Mouse (Mus musculus) adrenal gland, adult 2 months (tissue): ENCODE results near the gene Mphosph10. TPM values are rescaled to one million over a fixed set of nuclear protein-coding genes. Genes with fewer than 3 reads are reported as not detected.

Experiments
- DNase-seq: peaks from one replicate; pipeline ENCODE4 v3.0.0; 2021
- long read RNA-seq: library from polyadenylated mRNA; stranded (forward); transcript quantifications from one replicate; pipeline ENCODE4 v2.0.0, GENCODE M21; 2021
- polyA plus RNA-seq: library from polyadenylated mRNA; depleted of rRNA; stranded (reverse); fragments of >200 nt; gene quantifications from 2 replicates; pipeline ENCODE4 v1.2.3, GENCODE M21; 2012; rRNA removed
- total RNA-seq, 2 experiments: library from RNA; stranded (reverse); gene quantifications; 2 replicates each; pipeline ENCODE4 v1.2.3; 2021

Gene Mphosph10
- total RNA-seq (10 to 100 TPM; 23.8 to 34.2 TPM), polyA plus RNA-seq (0.06 and 0.10 TPM in 2 replicates)
- long read RNA-seq, transcript Mphosph10-201 (11 exons, 2,248 nt) = major isoform, 31 of 34 reads
- long read RNA-seq, partial matches to known transcripts = 1 of 34 reads
- long read RNA-seq, other reads (novel, unspliced or antisense) = 2 of 34 reads

- DNase-seq = peak; percentile 100
Observed at GRCm38 (mm10) chr7:64392122-64392818, at the start of gene Mphosph10, which contains the start of gene Mcee. TSS of gene Mphosph10 (minus strand) at chr7:64392268. TSS of gene Mcee (plus strand) at chr7:64392607.

GRCm38 (mm10) chr7:64440519-64440918 is 48.5 kb upstream of the Mphosph10 start:
- no peak for DNase-seq

DNA sequence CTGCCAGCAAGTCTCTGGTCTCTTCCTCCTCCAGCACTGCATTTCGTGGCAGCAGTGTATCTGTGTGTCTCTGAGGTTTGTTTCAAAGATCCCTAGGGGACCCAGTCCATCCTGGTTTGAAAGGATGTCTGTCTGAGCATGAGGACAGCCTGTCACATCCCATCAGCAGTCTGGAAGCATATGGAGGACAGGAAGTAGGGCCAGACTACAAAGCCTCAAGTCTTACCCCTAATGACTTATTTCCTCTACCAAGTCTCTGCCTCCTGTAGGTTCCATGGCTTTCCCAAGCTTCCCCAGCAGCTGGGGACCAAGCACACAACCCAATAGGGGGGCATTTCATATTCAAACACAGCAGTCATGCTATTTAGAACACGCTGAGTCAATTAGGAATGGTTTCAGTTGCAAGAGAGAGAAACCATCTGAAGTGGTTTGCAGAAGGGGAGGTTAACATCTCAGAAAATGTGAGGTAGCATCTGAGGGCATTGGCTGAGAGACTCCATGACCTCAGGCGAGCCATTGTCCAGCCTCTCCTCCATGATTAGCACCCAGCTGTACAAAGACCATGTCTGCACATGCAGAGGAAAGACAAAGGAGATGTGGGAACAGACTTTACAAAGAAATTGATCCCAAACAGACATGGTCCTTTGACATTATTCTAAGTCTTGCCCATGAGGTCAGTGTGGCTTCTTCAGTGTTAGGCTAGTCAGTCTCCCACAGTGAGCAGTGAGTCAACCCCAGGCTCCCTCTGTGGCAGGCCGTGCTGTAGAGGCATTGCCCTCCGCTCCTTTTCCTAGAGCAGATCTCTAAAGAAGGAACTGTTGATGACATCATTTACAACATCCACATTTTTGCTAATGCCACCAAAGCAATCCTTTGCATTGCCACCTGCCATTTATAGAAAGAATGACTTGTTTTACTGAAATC is 47.8 kb upstream of the Mphosph10 start:
- DNase-seq = no peak

DNA sequence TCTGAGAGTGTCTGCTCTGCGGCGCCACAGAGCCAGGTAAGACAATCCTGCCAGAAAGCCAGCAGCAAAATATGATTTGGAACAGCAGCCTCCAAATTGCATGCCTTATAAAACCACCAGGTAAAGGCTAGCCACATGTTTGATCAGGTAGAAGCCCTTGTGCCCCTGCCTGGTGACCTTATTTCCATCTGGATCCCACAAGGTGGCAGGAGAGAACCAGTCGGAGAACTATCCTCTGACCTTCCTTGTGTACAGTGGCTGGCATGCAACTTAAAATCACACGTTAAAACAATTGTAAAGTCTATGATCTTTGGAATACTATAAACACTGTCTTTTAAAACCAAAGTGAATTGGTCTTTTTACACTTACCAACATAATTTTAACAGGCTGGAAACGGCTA is 32.8 kb upstream of the Mphosph10 start:
- DNase-seq = no peak

DNA sequence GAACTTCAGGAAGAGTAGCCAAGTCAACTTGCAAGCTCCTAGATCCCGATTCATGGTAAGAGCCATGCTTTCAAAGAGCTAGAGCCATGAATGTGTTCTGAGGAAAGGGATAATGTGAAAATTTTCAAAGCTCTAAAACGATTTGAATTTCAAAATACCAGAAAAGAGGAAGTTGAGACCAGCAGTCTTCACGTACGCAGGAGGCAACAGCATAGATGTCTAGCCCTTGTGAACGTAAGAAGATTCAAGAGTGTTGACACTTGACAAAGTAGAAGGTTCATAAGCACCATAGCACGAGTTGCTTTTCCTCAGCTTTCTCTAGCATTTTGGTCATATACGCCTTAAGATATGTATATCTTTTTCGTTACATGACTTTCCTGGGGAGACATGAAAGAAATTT is 11.9 kb upstream of the Mphosph10 start:
- no peak for DNase-seq

DNA sequence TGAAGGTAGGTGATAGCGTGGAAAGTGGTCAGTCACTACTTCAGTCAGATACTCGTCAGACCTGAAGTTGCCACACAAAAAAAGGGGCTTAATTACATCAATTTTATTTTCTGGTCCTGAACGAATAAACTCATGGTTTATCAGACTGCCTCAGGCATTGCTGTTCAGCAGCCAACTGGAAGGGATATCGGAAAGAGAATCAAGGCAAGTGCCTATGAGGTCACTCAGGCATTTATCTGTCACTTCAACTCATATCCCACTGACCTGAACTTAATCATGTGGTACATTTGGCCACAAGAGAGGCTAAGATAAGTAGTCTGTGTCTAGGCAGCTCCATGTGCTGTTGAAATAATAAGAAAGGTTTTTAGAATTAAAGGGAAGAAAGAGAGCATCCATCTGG is 10.4 kb upstream of the Mphosph10 start:
- no peak for DNase-seq

- DNase-seq = no peak
Observed at GRCm38 (mm10) chr7:64400725-64401124, 8.7 kb upstream of the Mphosph10 start.

- no peak for DNase-seq
Observed at GRCm38 (mm10) chr7:64392819-64393151, 717 bp upstream of the Mphosph10 start.

GRCm38 (mm10) chr7:64391479-64391878 is 589 bp downstream of the Mphosph10 start:
- peak; percentile 30 for DNase-seq

GRCm38 (mm10) chr7:64373830-64374562 is 18.1 kb downstream of the Mphosph10 start, which contains the start of gene Fan1:
TSS of gene Fan1 (minus strand) at chr7:64374095.
- DNase-seq = peak; percentile 92

DNA sequence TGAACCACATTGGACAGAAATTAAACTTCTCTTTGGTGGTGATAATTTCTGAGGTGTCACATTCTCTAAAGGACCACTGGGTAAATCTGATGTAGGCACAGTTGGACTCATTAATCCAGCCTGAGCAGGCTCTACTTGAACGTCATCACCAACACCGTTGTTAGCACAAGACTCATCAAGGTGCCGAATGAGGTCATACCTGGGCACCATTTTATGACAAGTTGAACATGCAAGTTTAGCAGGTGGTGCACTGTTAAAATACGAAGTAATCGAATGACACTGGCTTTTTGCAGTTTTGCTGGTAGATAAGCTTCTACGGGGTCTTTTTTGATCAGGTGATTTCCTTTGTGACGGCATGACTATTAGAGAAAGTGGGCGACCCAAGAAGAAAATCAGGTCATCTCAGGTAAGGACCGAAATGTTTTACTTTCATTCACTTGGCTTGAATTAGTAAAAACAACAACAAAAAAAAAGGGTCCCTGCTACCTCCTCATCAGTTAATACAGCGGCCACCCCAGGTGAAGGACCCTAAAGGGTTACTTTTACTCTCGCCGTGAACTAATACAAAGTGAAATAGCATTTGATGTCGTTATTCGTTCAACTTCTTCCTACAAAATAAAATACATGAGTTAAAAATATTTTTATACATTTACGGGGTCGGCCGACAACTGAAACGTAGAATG is 18.8 kb downstream of the Mphosph10 start:
- DNase-seq = no peak

DNA sequence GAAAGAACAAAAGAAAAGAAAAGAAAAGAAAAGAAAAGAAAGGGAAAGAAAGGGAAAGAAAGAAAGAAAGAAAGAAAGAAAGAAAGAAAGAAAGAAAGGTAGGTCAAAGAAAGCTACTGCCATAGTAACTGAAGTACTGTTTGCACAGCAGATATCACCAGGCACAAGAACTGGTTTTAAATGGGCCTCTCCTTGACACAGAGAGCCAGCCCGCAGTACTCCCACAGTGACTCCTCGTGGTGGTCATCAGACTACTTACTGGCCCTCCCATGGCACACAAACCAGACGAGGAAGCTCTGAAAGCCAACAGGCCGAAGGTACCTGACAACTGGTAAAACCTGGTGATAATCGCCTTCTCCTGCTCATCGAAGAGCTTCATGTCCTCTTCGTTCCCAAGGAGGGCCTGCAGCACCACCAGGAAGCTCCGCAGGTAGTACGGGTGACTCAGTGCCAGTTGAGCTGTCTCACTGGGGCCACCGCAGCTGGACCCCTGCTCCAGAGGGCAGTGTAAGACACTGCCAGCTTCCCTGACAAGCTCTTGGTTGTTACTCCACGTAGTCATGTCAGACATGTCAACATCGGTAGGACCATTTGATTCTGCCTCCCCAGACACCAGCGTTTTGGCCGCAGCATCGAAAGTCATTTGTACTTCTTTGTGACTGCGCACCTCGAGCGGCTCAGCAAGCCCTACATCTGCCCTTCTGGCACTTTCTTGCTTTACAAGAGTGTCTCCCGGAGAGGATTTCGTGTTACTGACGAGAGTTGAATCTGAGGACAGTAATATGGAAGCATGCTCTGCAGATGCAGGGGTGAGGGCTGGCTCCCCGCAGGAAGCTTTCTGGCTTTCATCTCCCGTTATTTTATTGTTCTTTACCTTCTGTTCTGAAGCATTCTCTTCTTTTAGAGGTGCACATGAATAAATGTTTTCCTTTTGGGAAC is 19.9 kb downstream of the Mphosph10 start:
- no peak for DNase-seq

DNA sequence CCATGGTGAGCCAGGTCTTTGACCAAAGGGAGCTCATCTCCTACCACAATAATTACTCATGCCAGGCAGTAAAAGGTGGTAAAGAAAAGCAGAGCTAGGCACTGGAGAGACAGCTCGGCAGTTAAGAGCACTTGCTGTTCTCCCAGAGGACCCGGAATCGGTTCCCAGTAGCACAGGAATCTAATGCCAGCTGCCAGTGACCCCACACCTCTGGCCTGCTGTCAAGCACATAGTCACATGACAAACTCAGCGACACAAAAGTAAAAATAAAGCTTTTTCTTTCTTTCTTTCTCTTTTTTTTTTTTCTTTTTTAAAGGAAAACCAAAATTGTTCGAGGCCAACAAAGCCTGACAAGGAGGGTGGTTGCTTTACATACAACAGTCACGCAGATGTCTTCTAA is 22.2 kb downstream of the Mphosph10 start:
- DNase-seq = no peak

DNA sequence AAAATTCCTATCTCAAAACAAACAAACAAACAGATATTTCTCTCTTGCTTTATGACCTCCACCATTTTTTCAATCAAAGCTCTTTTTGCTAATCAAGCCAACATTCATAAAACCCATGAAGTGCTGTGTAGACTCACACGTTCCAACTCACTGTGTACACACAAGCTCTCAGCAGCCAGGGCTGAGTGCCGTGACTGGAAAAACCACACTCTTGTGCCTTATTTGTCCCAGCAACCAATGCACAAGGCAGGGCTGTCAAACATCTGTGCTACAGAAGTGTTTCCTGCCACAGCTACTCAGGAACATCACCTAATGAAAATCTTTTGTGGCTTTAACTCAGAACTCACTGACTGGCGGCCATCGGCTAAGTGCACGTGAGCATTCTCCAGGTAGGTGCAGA is 26.2 kb downstream of the Mphosph10 start:
- no peak for DNase-seq

DNA sequence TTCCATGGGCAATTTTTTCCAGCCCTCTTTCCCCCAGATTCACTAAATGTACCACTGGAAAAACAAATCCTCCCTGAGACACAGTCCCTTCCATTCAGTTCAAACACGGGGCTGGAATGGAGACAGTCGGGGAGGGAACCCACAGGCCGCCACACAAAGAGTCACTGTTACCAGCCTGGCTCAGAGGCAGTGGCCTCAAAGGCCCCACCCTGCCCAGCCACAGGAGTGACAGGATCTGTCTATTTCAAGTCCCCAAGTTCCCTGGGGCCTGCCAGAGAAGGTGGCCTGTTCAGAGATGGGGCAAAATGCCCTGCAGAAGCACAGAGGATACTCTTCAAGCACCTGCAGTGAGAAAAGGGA is 31.5 kb downstream of the Mphosph10 start:
- no peak for DNase-seq

- no peak for DNase-seq
Observed at GRCm38 (mm10) chr7:64359943-64360585, 32.0 kb downstream of the Mphosph10 start.

GRCm38 (mm10) chr7:64358666-64359065 is 33.4 kb downstream of the Mphosph10 start:
- DNase-seq = no peak

DNA sequence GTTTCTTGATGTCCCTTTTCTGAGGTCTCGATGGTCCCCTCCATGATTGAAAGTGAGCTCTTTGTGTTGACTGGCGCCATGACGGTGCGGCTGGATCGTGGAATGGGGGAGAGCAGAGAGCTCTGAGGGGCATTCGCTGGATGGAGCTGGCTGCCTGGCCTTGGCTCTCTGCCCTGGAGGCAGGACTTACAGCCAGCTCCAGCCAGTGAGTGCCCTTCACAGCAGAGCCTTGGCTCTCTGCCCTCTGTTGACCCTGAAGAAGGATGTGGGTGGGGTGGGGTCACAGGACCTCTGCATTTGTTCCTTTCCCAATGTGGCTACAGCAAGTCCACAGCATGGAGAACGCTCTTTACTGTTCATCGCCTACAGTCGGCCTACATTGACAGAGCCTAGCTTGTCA is 34.7 kb downstream of the Mphosph10 start:
- DNase-seq = peak; percentile 88

DNA sequence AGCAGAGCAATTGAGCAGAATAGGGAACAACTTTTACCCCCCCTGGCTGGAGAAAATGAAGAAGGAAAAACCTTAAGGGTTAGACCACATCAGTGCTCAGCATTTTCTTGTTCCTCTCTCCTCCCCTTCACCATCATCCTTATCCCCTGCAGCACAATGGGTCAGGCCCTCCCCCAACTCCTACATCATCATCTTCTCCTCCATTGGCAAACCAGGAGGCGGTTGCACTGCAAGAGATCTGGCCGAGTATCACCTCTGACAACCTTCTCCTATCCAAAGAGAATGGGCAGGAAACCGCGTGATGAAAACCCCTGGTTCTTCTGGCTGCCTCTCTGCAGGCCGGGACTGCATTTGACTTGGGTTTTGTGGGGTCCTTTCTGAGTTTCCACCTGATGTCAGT is 35.4 kb downstream of the Mphosph10 start:
- DNase-seq = no peak

GRCm38 (mm10) chr7:64354206-64354605 is 37.9 kb downstream of the Mphosph10 start:
- no peak for DNase-seq
